Mouse (Mus musculus): ENCODE measurements around the gene Cd52.

Gene Cd52

GRCm38 (mm10) chr4:134092382-134093288 is 2.2 kb downstream of the Cd52 start:
- peak; percentile 60 to 87 for DNase-seq (ENCODE audit: low spot score in 2 of 2)

DNA sequence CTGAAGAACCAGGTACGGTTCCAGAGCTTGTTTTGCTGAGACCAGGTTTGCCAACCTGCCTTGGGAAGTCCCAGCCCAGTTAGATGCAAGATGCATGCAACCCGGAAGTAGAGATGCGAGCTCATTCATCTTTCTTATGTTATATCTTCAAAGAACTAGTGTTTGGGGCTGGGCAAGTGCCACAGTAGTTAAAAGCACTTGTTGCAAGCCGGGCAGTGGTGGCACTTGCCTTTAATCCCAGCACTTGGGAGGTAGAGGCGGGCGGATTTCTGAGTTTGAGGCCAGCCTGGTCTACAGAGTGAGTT is 3.7 kb downstream of the Cd52 start:
- DNase-seq (ENCODE audit: low spot score in 2 of 2): no peak

- DNase-seq (ENCODE audit: low spot score in 2 of 2): no peak
Observed at GRCm38 (mm10) chr4:134090521-134091224, 4.2 kb downstream of the Cd52 start.

GRCm38 (mm10) chr4:134089029-134089428 is 5.9 kb downstream of the Cd52 start:
- DNase-seq (ENCODE audit: low spot score in 2 of 2): no peak

GRCm38 (mm10) chr4:134087412-134087811 is 7.5 kb downstream of the Cd52 start:
- peak in 1 of 2 experiments; percentile 60 for DNase-seq (ENCODE audit: low spot score in 2 of 2)

DNA sequence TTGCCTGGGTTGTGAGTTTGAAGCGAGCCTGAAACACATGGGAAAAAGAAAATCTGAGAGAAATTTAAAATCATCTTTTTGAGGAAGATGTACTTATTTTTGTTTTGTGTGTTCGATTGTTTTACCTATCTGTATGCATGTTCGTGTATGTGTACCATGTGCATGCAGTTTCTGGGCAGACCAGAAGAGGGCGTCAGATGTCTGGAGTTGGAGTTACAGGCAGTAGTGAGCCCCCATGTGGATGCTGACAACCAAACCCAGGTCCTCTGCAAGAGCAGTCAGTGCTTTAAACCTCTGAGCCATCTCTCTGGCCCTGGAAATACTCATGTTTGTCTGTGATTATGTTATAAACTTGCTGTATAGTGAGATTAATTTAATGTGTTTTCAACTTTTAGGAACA is 9.9 kb downstream of the Cd52 start:
- no peak for DNase-seq (ENCODE audit: low spot score in 2 of 2)

DNA sequence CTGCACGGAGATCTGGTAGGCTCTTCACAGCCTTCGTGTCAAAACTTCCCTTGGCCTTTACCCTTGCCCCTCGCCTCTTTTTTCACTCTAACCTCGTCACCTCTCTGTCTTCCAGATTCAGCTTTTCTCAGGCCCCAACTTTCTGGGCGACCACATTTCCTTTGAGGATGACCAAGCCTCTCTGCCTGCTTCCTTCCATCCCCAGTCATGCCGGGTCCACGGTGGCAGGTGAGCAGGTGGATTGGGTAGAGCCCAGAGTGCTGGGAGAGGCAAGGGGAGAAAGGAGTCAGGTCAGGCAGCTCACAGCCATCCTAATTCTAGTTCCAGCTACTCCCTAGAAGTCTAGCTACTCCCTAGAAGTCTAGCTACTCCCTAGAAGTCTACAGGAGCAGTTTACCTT is 12.4 kb downstream of the Cd52 start:
- DNase-seq (ENCODE audit: low spot score in 2 of 2): no peak

DNA sequence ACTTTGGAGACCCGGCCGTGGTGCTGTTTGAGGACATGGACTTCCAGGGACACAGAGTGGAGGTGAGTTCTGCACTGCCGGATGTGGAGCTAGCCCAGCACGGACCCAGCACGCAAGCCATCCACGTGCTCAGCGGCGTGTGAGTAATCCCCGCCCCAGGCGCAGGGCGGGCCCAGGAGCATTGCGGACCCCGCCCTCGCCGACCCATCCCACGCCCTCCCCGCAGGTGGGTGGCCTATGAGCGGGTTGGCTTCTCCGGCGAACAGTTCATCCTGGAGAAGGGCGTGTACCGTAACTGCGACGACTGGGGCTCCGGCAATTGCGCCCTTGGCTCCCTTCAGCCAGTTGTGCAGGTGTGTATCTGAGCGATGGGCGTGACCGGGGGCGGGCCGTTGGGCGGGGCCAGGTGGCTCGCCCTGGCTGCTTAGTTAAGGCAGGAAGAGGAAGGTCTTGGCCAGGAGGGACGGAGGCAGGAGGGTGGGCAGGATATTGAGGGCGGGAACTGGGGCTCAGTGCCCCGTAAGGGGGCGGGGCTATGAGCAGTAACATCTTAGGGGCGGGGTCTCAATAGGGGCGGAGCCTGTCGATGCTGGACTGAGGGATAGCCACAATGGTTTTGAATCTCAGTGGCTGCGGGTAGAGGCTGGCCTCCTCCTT is 13.0 kb downstream of the Cd52 start:
- peak; percentile 76 to 80 for DNase-seq (ENCODE audit: low spot score in 2 of 2)

- DNase-seq (ENCODE audit: low spot score in 2 of 2): no peak
Observed at GRCm38 (mm10) chr4:134080674-134081073, 14.2 kb downstream of the Cd52 start.

- DNase-seq (ENCODE audit: low spot score in 2 of 2): peak; percentile 39 to 49
Observed at GRCm38 (mm10) chr4:134078694-134079093, 16.2 kb downstream of the Cd52 start.

- no peak for DNase-seq (ENCODE audit: low spot score in 2 of 2)
Observed at GRCm38 (mm10) chr4:134068793-134069580, 25.9 kb downstream of the Cd52 start.

- DNase-seq (ENCODE audit: low spot score in 2 of 2): no peak
Observed at GRCm38 (mm10) chr4:134067833-134068544, 26.9 kb downstream of the Cd52 start.

DNA sequence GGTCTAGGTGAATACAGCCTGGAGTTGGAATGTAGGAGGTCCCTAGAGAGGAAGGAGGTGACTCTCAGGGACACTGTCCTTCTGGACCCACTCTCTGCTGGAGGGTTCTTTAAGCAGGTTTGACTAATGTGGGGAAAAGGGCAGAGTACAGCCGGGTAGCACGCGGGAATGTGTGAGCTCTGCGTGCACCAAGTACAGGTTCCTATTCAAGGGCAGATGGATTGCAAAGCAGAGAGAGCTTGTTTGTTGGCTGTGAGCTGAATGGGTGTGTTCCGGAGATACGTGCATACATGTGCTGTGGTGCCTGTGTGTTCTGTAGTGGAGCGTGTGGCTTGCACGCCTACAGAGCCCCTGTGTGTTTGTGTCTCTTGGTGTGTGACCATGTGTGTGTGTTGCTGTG is 27.5 kb downstream of the Cd52 start:
- DNase-seq (ENCODE audit: low spot score in 2 of 2): no peak

DNA sequence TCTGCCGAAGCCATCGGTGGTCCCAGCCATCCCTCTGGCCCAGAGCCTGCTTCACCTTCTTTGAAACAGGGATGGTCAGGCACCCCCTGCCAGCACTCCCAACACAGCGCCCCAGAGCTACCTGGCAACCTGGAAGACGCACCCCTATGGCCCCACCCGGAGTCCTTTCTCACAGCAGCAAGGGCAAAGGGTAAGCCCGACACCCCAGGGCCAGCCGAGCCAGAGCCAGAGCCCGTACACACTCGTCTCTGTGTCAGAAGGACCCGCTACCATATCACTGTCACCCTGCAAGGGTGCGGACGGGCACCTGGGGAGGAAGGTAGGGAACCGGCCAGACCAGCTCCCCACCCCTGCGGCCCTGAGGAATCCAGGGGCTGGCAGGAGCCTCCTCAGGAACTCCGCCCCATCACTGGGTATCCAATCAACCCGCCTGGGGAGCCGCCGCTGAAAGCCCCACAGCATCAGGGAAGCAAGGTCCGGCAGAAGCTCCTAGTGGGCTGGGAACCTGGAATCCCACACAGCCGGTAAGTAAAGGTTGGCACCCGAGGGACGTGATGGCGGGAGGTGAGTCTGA is 29.4 kb downstream of the Cd52 start:
- no peak for DNase-seq (ENCODE audit: low spot score in 2 of 2)

DNA sequence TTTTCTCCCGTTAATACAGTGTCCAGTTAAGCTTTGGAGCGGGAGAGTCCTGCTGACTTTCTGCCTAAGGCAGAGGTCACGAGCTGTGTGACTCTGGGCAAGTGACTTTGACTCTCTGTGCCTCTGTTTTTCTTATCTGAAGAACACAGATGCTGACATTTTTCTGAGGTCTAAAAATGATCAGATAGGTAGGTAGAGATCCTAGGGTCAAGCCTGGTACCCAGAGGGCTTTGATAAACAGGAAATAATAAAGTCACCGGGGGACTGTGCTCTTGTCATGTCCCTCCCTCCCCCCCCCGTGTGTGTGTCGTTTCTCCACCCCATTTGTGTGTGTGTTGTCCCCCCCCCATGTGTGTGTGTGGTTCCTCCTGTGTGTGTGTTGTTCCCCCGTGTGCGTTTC is 32.3 kb downstream of the Cd52 start:
- no peak for DNase-seq (ENCODE audit: low spot score in 2 of 2)

GRCm38 (mm10) chr4:134061944-134062446 is 32.9 kb downstream of the Cd52 start:
- DNase-seq (ENCODE audit: low spot score in 2 of 2): peak; percentile 35 to 41

DNA sequence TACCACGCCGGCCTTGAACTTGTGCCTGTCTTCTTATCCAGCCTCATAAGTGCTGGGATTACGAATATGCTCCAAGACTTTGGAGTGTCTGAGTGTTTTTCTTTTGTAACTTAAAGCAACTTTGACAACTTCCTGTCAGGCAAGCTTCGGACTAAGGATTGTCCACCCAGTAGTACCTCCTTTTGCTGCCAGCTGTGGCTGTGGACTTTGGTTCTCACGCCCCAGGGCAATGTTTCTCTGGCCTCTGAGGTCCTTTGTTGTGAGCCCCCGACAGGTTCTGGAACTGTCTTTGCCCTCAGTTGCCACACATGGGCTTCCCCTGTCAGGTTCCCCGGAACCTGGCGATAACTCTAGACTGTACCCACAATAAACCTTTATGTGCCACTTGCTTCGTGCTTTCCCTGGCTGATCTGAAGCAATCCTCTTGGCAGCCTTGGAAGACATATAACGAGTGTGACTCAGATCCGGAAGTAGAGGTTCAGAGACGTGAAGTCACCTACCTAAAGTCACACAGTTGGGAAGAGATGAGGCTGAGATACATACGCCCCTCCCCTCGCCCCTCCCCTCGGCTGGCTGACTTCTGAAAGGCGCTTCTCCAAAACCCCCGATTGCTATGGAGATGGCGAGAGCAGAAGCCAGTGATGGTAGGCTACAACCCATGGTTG is 33.6 kb downstream of the Cd52 start:
- peak; percentile 59 to 60 for DNase-seq (ENCODE audit: low spot score in 2 of 2)

GRCm38 (mm10) chr4:134060135-134060865 is 34.6 kb downstream of the Cd52 start, which contains the start of gene Crybg2:
Gene Crybg2, plus strand, starts transcription at chr4:134060815.
- DNase-seq (ENCODE audit: low spot score in 2 of 2): no peak

DNA sequence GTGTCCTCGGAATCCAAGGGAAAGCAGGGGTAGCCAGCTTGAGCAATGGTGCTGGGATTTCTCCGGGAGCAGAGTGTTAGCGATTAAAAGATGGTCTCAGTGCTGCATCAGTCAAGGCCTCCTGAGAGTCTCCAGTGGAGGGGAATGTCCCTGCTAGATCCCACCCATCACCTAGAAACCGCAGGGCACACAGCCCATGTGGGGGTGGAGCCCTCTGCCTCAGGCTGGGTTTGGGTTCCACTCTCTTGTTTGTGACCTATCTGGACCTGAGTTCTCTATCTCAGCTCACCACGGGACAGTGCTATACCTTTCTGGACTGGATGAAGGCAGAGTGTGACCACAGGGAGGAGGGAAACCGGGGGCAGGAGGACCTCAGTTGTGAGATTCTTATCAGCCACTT is 36.0 kb downstream of the Cd52 start:
- no peak for DNase-seq (ENCODE audit: low spot score in 2 of 2)

Data from thymus, postnatal 10 days (tissue).